Mouse (Mus musculus) C2C12 (cell line): ENCODE data around the gene Slc9a3r2. TPM values are rescaled to one million over a fixed set of nuclear protein-coding genes. Genes with fewer than 3 reads are reported as not detected.

Experiments used
- H3K27me3 ChIP-seq: one replicate; pipeline ENCODE4 v1.6.1; 2011; ENCODE audit not compliant: control insufficient read depth, insufficient read depth, insufficient read length
- H3K36me3 ChIP-seq: one replicate; pipeline ENCODE4 v1.6.1; 2011; ENCODE audit not compliant: control insufficient read depth, insufficient read depth
- H3K4me3 ChIP-seq: one replicate; pipeline ENCODE4 v1.5.1; 2011; ENCODE audit warnings: mild to moderate bottlenecking, control low read depth; ENCODE audit not compliant: poor library complexity, insufficient read depth, severe bottlenecking
- H3K79me2 ChIP-seq: one replicate; pipeline ENCODE4 v1.6.1; 2011; ENCODE audit not compliant: control insufficient read depth, insufficient read depth
- H3K79me3 ChIP-seq: one replicate; pipeline ENCODE4 v1.6.1; 2011; ENCODE audit warnings: low read depth, control low read depth
- H3ac ChIP-seq: one replicate; pipeline ENCODE3; 2011; ENCODE audit warnings: low read depth; ENCODE audit not compliant: control insufficient read depth, insufficient read length
- CEBPB ChIP-seq: IDR thresholded peaks from one replicate; pipeline ENCODE4 v1.6.1; 2011; ENCODE audit warnings: low read depth, mild to moderate bottlenecking, control low read depth, moderate library complexity
- CTCF ChIP-seq: IDR thresholded peaks from one replicate; pipeline ENCODE4 v1.5.1; 2011; ENCODE audit not compliant: control insufficient read depth, insufficient read depth, insufficient read length
- FOSL1 ChIP-seq: IDR thresholded peaks from one replicate; pipeline ENCODE4 v1.8.0; 2011; ENCODE audit warnings: mild to moderate bottlenecking, low read length; ENCODE audit not compliant: poor library complexity, insufficient read depth, severe bottlenecking
- MAX ChIP-seq: IDR thresholded peaks from one replicate; pipeline ENCODE4 v1.6.1; 2011; ENCODE audit warnings: mild to moderate bottlenecking, control low read depth
- MYOD1 ChIP-seq: IDR thresholded peaks from one replicate; pipeline ENCODE4 v1.6.1; 2011; ENCODE audit warnings: low read depth; ENCODE audit not compliant: control insufficient read depth, insufficient read length
- MYOG ChIP-seq: IDR thresholded peaks from one replicate; pipeline ENCODE4 v1.6.1; 2011; ENCODE audit not compliant: control insufficient read depth, insufficient read length; ENCODE audit errors: extremely low read depth
- USF1 ChIP-seq: IDR thresholded peaks from one replicate; pipeline ENCODE4 v1.6.1; 2011; ENCODE audit warnings: low read depth, mild to moderate bottlenecking, control low read depth, moderate library complexity
- polyA plus RNA-seq: library from polyadenylated mRNA; unstranded; fragments of >200 nt; fragmentation: generic; extraction: Trizol; gene quantifications from one replicate; pipeline ENCODE4 v1.2.1, GENCODE M21; 2012; ENCODE audit warnings: missing spikeins

Slc9a3r2 gene
- polyA plus RNA-seq, 1 experiment = 10.0 TPM

GRCm38 (mm10) chr17:24628646-24629045 is 21.5 kb downstream of the Slc9a3r2 start:
- TF ChIP-seq CTCF = peak; percentile 73
- TF ChIP-seq MYOD1 = no peak
- Histone ChIP-seq H3K79me2 (no peaks in the 10 kb centered on the region), H3ac (no peak overlapping the region), H3K79me3 (no peaks in the 10 kb centered on the region), H3K36me3 (no peaks in the 10 kb centered on the region), H3K27me3 (no peaks in the 10 kb centered on the region), H3K4me3 (no peak overlapping the region)

- Histone ChIP-seq H3K79me3 (no peaks in the 10 kb centered on the region), H3K4me3 (no peak overlapping the region), H3K27me3 (no peaks in the 10 kb centered on the region), H3K79me2 (no peaks in the 10 kb centered on the region), H3K36me3 (peaks cover 6% of the 10 kb centered on the region), H3ac (no peak overlapping the region)
- TF ChIP-seq MYOG = no peak
- TF ChIP-seq MYOD1 = no peak
- no peak for TF ChIP-seq USF1
- TF ChIP-seq CTCF = no peak
- no peak for TF ChIP-seq CEBPB
- TF ChIP-seq FOSL1 = no peak
- TF ChIP-seq MAX = no peak
Measured at GRCm38 (mm10) chr17:24625472-24625871, 24.7 kb downstream of the Slc9a3r2 start.

- Histone ChIP-seq H3ac (no peak overlapping the region), H3K27me3 (no peaks in the 10 kb centered on the region), H3K79me2 (no peaks in the 10 kb centered on the region), H3K79me3 (no peaks in the 10 kb centered on the region), H3K36me3 (peaks cover 16% of the 10 kb centered on the region), H3K4me3 (no peak overlapping the region)
- TF ChIP-seq FOSL1 = no peak
Measured at GRCm38 (mm10) chr17:24617561-24618194, 32.4 kb downstream of the Slc9a3r2 start.

DNA sequence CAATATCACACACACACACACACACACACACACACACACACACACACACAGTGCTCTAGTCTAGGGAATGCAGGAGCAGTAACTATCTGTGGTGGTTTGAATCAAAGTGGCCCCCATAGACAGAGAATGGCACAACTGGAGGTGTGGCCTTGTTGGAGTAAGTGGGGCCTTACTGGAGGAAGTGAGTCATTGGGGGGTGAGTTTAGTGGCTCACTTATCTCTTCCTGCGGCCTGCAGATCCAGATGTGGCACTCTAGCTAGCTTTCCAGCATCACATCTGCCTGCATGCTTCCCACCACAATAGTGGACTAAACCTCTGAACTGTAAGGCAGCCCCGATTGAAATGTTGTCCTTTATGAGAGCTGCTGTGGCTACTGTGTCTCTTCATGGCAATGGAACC is 39.4 kb downstream of the Slc9a3r2 start:
- TF ChIP-seq MYOD1 = no peak
- no peak for TF ChIP-seq CTCF
- no peak for TF ChIP-seq USF1
- no peak for TF ChIP-seq FOSL1
- no peak for TF ChIP-seq MYOG
- TF ChIP-seq CEBPB = no peak
- peaks cover 12% of the 10 kb centered on the region for H3K36me3 ChIP-seq

GRCm38 (mm10) chr17:24608874-24609273 is 41.3 kb downstream of the Slc9a3r2 start:
- TF ChIP-seq CTCF (no peak), MYOD1 (no peak), USF1 (no peak), MYOG (no peak), CEBPB (no peak), MAX (no peak), FOSL1 (no peak)
- H3K36me3 ChIP-seq = peaks cover 14% of the 10 kb centered on the region

More for the DNA sequence above, 39.4 kb downstream of the Slc9a3r2 start:
- Histone ChIP-seq H3K4me3 (no peak overlapping the region), H3K27me3 (no peaks in the 10 kb centered on the region), H3ac (no peak overlapping the region), H3K79me2 (no peaks in the 10 kb centered on the region), H3K79me3 (no peaks in the 10 kb centered on the region)

DNA sequence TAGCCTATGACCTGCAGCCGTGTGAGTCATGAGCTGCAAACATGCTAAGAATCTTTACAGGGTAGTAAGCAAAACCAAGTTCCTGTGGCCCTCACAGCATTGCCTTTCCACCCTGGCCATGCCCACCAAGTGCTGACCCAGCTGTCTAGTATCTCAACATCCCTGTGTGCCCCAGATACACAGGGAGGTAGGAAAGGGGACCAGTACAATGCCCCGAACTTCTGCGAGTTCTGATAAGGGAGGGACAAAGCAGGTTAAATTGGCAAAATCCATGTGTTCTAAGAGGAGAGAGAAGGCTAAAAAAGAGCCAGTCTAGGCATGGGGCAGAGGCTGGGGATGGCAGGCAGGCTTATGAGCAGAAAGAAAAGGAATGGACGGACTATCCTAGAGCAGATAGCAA is 41.8 kb downstream of the Slc9a3r2 start:
- no peaks in the 10 kb centered on the region for H3K79me3 ChIP-seq
- peaks cover 10% of the 10 kb centered on the region for H3K36me3 ChIP-seq
- H3ac ChIP-seq = no peak overlapping the region
- TF ChIP-seq MYOD1 = no peak
- no peaks in the 10 kb centered on the region for H3K27me3 ChIP-seq
- H3K4me3 ChIP-seq = no peak overlapping the region
- H3K79me2 ChIP-seq = no peaks in the 10 kb centered on the region

More at GRCm38 (mm10) chr17:24608874-24609273, 41.3 kb downstream of the Slc9a3r2 start:
- H3ac ChIP-seq = no peak overlapping the region
- no peaks in the 10 kb centered on the region for H3K79me2 ChIP-seq
- no peak overlapping the region for H3K4me3 ChIP-seq
- no peaks in the 10 kb centered on the region for H3K27me3 ChIP-seq
- no peaks in the 10 kb centered on the region for H3K79me3 ChIP-seq
